Mouse (Mus musculus) layer of hippocampus, adult 2 months (tissue): ENCODE results near the gene Gm10160. TPM values are rescaled to one million over a fixed set of nuclear protein-coding genes. Genes with fewer than 3 reads are reported as not detected.

Experiments
- DNase-seq, 2 experiments: peaks; one replicate each; pipeline ENCODE4 v3.0.0; 2022; ENCODE audit warnings: low spot score in 2 of 2
- H3K27ac ChIP-seq: fragments of 200-600 bp; 2 replicates; pipeline ENCODE4 v1.8.1; 2022
- H3K4me3 ChIP-seq: fragments of 200-600 bp; 2 replicates; pipeline ENCODE4 v1.8.1; 2022; ENCODE audit warnings: mild to moderate bottlenecking
- CTCF ChIP-seq: fragments of 200-600 bp; conservative IDR thresholded peaks from 2 replicates; pipeline ENCODE4 v1.8.1; 2022; ENCODE audit warnings: antibody characterized with exemption, mild to moderate bottlenecking, moderate library complexity
- total RNA-seq, 2 experiments: library from RNA; stranded (reverse); gene quantifications; 2 replicates each; pipeline ENCODE4 v1.2.3; 2021

Gm10160 gene
- total RNA-seq, 2 experiments from 2014 or later = not detected

DNA sequence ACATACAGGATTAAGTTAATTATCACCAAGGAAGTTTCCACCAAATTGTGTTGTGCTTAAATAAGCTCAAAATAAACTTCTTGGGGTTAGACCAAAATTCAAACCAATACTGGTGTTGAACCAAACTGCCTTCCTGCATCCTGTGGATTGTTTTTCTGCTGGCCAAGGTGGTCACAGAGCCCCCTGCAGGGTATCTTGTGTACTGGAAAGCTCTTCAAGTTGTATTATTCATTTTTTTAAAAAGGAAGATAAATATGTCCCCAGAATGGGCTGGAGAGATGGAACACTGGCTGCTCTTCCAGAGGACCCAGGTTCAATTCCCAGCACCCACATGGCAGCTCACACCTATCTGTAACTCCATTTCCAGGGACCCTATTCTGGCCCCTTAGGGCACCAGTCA lies 20.7 kb downstream of the Gm10160 start:
- Histone ChIP-seq H3K27ac (no peak overlapping the region), H3K4me3 (no peak overlapping the region)
- DNase-seq = no peak
- peak; percentile 49 for TF ChIP-seq CTCF

GRCm38 (mm10) chr7:81829379-81829894 lies 26.2 kb downstream of the Gm10160 start, which contains the start of gene Btbd1:
Btbd1 (minus strand) TSS chr7:81829431.
- peak; percentile 84 to 86 for DNase-seq
- Histone ChIP-seq H3K4me3 (peak within 1 kb of the TSS; percentile 88), H3K27ac (peak within 1 kb of the TSS; percentile 97)
- TF ChIP-seq CTCF = no peak

GRCm38 (mm10) chr7:81828681-81829378 lies 26.8 kb downstream of the Gm10160 start:
- peak; percentile 19 to 31 for DNase-seq
- peak overlapping the region; percentile 88 for H3K4me3 ChIP-seq
- no peak for TF ChIP-seq CTCF
- peak overlapping the region; percentile 97 for H3K27ac ChIP-seq

- Histone ChIP-seq H3K27ac (peak overlapping the region; percentile 97), H3K4me3 (peak overlapping the region; percentile 88)
- no peak for DNase-seq
- no peak for TF ChIP-seq CTCF
These were observed 27.6 kb downstream of the Gm10160 start for GRCm38 (mm10) chr7:81827806-81828667.

DNA sequence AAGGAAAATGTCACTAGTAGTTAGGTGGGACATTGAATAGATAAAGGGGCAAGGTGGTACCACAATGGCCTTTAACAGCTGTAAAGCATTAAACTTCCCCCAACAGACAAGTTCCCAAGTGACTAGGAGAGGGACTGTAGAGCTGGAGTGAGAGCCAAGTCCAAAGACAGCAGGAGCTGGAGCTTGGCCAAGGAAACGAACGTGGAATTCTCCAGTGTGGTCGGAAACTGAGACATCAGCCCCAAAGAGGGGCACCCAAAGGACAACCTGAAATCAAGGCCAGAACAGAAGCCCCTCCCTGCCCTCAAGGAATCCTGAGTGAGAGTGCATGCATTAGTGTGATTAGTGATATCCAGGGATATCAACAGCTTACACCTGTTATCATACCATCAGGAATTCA lies 30.2 kb downstream of the Gm10160 start:
- Histone ChIP-seq H3K27ac (no peak overlapping the region), H3K4me3 (peak overlapping the region; percentile 4; the same call in 1 of the 2 replicates)
- no peak for DNase-seq
- no peak for TF ChIP-seq CTCF

GRCm38 (mm10) chr7:81824906-81825305 lies 30.7 kb downstream of the Gm10160 start:
- DNase-seq = no peak
- no peak overlapping the region for H3K27ac ChIP-seq
- TF ChIP-seq CTCF = no peak

GRCm38 (mm10) chr7:81806067-81806466 lies 49.5 kb downstream of the Gm10160 start:
- no peak overlapping the region for H3K4me3 ChIP-seq
- no peak overlapping the region for H3K27ac ChIP-seq
- TF ChIP-seq CTCF = no peak
- DNase-seq = no peak

More at GRCm38 (mm10) chr7:81824906-81825305, 30.7 kb downstream of the Gm10160 start:
- H3K4me3 ChIP-seq = peak overlapping the region; percentile 4; the same call in 1 of the 2 replicates

Other genes with a start within 250 kb of the Gm10160 start
- gene Homer2, start 148.3 kb downstream of the Gm10160 start, total RNA-seq = 10 to 100 TPM; 90.4 to 92.1 TPM
- gene Ramac, start 92.9 kb downstream of the Gm10160 start, total RNA-seq = 10 to 100 TPM; 73.9 to 76.4 TPM
- gene 3110040N11Rik, start 66.3 kb downstream of the Gm10160 start, total RNA-seq = 10 to 100 TPM; 28.7 to 30.0 TPM
- gene Btbd1, start 26.4 kb downstream of the Gm10160 start, total RNA-seq = 100 to 1,000 TPM in 1 of 2 experiments, 10 to 100 TPM in 1; 97.5 to 104 TPM
- gene Tm6sf1, start 3.2 kb upstream of the Gm10160 start, total RNA-seq = 10 to 100 TPM; 13.8 to 17.9 TPM
- 10 to 100 TPM; 62.1 to 64.3 TPM for gene Hdgfl3, start 78.7 kb upstream of the Gm10160 start, total RNA-seq
- under 1 TPM in 1 of 2 experiments, not detected in 1; 0.07 TPM for gene Bnc1, start 136.5 kb upstream of the Gm10160 start, total RNA-seq